Mouse (Mus musculus) embryonic facial prominence, embryonic 13.5 days (tissue): ENCODE data around the gene Slc25a44. TPM values are rescaled to one million over a fixed set of nuclear protein-coding genes. Genes with fewer than 3 reads are reported as not detected.
A peak's percentile ranks its signal among the peaks of the same experiment; 100 is the strongest.

Experiments used
- ATAC-seq: fragments of 200-750 bp; cut with Nextera tagmentation; 2 replicates; pipeline ENCODE4 v1.8.0; 2017; ENCODE audit warnings: low read depth; ENCODE audit not compliant: insufficient number of reproducible peaks, insufficient read depth, low FRiP score, low TSS enrichment
- H3K27ac ChIP-seq: fragments of 300-500 bp; sonication (generic); 2 replicates; pipeline ENCODE4 v1.5.1; 2015; ENCODE audit warnings: moderate library complexity, mild to moderate bottlenecking, inconsistent platforms
- H3K27me3 ChIP-seq: fragments of 300-500 bp; sonication (generic); 2 replicates; pipeline ENCODE4 v1.6.1; 2015; ENCODE audit warnings: mild to moderate bottlenecking, inconsistent platforms
- H3K36me3 ChIP-seq: fragments of 300-500 bp; sonication (generic); 2 replicates; pipeline ENCODE4 v1.6.1; 2015; ENCODE audit warnings: mild to moderate bottlenecking, inconsistent platforms
- H3K4me1 ChIP-seq: fragments of 300-500 bp; sonication (generic); 2 replicates; pipeline ENCODE4 v1.6.1; 2015; ENCODE audit warnings: inconsistent platforms
- H3K4me2 ChIP-seq: fragments of 300-500 bp; sonication (generic); 2 replicates; pipeline ENCODE4 v1.6.1; 2015; ENCODE audit warnings: moderate library complexity, mild to moderate bottlenecking, inconsistent platforms
- H3K4me3 ChIP-seq: fragments of 300-500 bp; sonication (generic); 2 replicates; pipeline ENCODE4 v1.5.1; 2015; ENCODE audit warnings: mild to moderate bottlenecking, inconsistent platforms
- H3K9ac ChIP-seq: fragments of 300-500 bp; sonication (generic); 2 replicates; pipeline ENCODE4 v1.6.1; 2015; ENCODE audit warnings: mild to moderate bottlenecking, inconsistent platforms
- H3K9me3 ChIP-seq: fragments of 300-500 bp; sonication (generic); 2 replicates; pipeline ENCODE4 v1.6.1; 2016; ENCODE audit warnings: inconsistent platforms
- WGBS: fragments of 180-500 bp; shearing (Covaris S2); methylation state at CpG from one replicate; pipeline ENCODE4 v1.1.7; 2015; ENCODE audit warnings: mixed read lengths; 5-methylcytosine and 5-hydroxymethylcytosine counted together
- polyA plus RNA-seq: library from polyadenylated mRNA; unstranded; fragments of >200 nt; fragmentation: Nextera tagmentation; extraction: Ambion mirVana; gene quantifications from 2 replicates; pipeline ENCODE4 v1.2.1, GENCODE M21; 2015

Slc25a44 gene
- polyA plus RNA-seq, 1 experiment from 2014 or later, result 16.7 TPM

GRCm38 (mm10) chr3:88456746-88457532, 32.0 kb upstream of the Slc25a44 start:
- Histone ChIP-seq H3K36me3 (no peaks in the 10 kb centered on the region), H3K4me2 (no peak overlapping the region), H3K9ac (no peak overlapping the region), H3K4me1 (peaks cover 44% of the 10 kb centered on the region), H3K27me3 (peaks cover 4% of the 10 kb centered on the region; the same call in 1 of the 2 replicates), H3K9me3 (no peaks in the 10 kb centered on the region), H3K4me3 (no peak overlapping the region), H3K27ac (no peak overlapping the region)
- WGBS, result 72% methylated on average over 7 of the region's 7 CpGs
- ATAC-seq, result no peak

DNA sequence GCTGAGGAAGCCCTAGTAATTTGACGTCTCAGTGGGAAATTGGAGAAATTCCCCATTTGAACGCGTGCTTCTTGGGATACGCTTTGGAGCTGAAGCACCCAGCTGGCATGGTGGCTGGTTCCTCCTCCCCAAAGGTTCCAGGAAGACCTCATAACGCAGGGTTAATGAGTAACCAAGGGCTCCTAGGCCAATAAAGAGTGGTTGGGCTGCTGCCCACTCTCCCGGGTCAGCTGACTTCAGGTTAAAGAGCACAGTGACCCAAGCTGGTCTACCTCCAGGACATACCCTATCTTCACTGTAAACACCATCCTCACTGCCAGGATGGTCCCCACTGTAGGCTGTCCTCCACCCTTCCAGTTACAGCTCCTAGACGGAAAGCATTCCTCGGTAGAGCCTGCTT, 31.4 kb upstream of the Slc25a44 start:
- 90% methylated on average over 8 of the region's 8 CpGs for WGBS
- Histone ChIP-seq H3K9me3 (no peaks in the 10 kb centered on the region), H3K27ac (no peak overlapping the region), H3K9ac (no peak overlapping the region), H3K4me2 (no peak overlapping the region), H3K4me1 (peaks cover 43% of the 10 kb centered on the region), H3K4me3 (no peak overlapping the region), H3K27me3 (peaks cover 4% of the 10 kb centered on the region; the same call in 1 of the 2 replicates), H3K36me3 (no peaks in the 10 kb centered on the region)
- ATAC-seq, result no peak

GRCm38 (mm10) chr3:88455588-88456264, 30.8 kb upstream of the Slc25a44 start:
- Histone ChIP-seq H3K4me2 (peak overlapping the region; percentile 34), H3K27ac (peak overlapping the region; percentile 77), H3K36me3 (no peaks in the 10 kb centered on the region), H3K9me3 (no peaks in the 10 kb centered on the region), H3K4me1 (peaks cover 37% of the 10 kb centered on the region), H3K4me3 (peak overlapping the region; percentile 10), H3K9ac (peak overlapping the region; percentile 52), H3K27me3 (peaks cover 4% of the 10 kb centered on the region; the same call in 1 of the 2 replicates)
- 0 out of 2 replicates have a peak, but pooled peaks have one; percentile 40 for ATAC-seq
- WGBS, result 72% methylated on average over 18 of the region's 18 CpGs

DNA sequence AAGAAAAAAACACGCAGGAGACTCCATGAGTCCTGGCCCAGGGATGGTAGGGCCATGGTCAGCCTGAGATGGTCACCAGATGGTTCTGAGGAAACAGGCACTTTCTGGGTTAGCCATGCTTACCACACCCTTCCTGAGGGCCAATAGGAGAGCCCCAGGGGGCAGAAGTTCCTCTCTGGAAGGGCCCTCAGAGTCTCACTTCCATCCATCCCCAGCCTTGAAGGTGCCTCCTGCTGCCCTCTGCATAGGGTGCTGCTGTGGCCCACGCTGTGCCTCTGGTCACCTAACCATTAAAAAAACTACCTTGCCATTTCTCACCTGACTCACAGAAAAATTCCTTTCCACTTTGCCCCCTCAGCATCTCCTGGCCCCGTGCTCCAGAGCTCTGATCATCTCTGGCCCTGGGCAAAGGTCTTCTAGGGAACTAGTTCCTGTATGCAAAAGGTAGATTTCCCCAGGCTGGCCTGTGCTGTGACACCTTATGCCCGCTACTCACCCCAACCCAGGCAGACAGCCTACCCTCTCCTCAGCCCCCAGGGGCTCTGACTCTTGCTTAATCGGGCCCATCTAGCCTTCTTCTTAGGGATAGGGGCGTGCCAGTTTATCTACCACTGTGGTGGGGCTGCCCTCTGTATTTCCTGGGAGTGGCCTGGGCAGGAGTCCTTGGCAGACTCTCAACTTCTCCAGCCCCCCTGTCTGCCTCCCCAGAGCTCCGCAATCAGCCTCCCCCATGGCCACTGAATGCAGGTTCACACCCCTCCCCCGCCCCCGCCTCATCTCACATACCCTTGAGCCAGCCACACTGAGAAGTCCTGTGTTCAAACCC, 30.0 kb upstream of the Slc25a44 start:
- peaks cover 1% of the 10 kb centered on the region; the same call in 1 of the 2 replicates for H3K27me3 ChIP-seq
- 0 out of 2 replicates have a peak, but pooled peaks have one; percentile 16 for ATAC-seq
- H3K9ac ChIP-seq, result peak overlapping the region; percentile 52

DNA sequence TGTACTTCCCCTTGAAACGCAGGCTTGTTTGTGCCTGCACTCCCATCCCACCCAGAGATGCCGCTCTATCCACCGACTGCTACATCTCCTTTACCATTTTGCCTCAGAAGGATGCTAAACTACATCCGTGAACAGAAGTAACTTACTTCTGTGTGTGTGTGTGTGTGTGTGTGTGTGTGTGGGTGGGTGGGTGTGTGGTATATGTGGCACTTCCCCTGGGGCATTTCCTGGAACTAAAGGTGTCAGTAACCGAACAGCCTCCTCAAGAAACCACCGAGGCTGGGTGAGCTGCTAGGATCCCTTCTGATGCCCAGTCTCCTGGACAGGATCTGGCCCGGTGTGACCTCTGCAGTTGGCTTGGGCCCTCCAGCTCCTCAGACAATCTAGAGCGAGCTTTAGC, 29.0 kb upstream of the Slc25a44 start:
- H3K9me3 ChIP-seq, result no peaks in the 10 kb centered on the region
- no peak overlapping the region for H3K9ac ChIP-seq
- H3K4me2 ChIP-seq, result no peak overlapping the region
- H3K27me3 ChIP-seq, result no peaks in the 10 kb centered on the region
- H3K27ac ChIP-seq, result no peak overlapping the region
- no peaks in the 10 kb centered on the region for H3K36me3 ChIP-seq
- no peak for ATAC-seq
- peaks cover 42% of the 10 kb centered on the region for H3K4me1 ChIP-seq
- H3K4me3 ChIP-seq, result no peak overlapping the region
- WGBS, result 62% methylated on average over 8 of the region's 8 CpGs

More for the DNA sequence above, 30.0 kb upstream of the Slc25a44 start:
- H3K4me1 ChIP-seq, result peaks cover 34% of the 10 kb centered on the region
- H3K4me3 ChIP-seq, result peak overlapping the region; percentile 10
- H3K27ac ChIP-seq, result peak overlapping the region; percentile 77
- no peaks in the 10 kb centered on the region for H3K9me3 ChIP-seq
- 52% methylated on average over 9 of the region's 9 CpGs for WGBS
- H3K36me3 ChIP-seq, result no peaks in the 10 kb centered on the region
- H3K4me2 ChIP-seq, result peak overlapping the region; percentile 34

DNA sequence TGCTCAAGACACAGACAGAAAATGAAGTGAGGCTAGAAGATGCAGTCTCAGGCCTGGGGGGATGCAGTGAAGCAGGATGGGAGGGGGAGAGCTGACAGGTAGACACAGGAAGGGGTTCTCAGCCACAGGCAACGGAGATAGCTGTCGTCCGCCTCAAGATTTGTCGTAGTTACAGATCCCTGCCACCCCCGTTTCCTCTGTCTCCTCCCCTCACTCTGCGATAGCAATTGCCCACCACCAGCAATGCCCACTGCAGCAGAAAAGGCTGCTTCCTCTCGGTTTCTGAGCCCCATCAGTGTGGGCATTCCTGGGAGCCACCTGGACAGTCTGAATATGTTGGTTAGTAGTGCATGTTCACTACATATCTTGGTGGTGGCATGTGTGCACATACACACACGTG, 28.4 kb upstream of the Slc25a44 start:
- Histone ChIP-seq H3K27me3 (no peaks in the 10 kb centered on the region), H3K4me1 (peaks cover 38% of the 10 kb centered on the region), H3K36me3 (no peaks in the 10 kb centered on the region), H3K9me3 (no peaks in the 10 kb centered on the region), H3K4me2 (no peak overlapping the region), H3K9ac (no peak overlapping the region), H3K27ac (no peak overlapping the region), H3K4me3 (no peak overlapping the region)
- 42% methylated on average over 8 of the region's 8 CpGs for WGBS
- ATAC-seq, result no peak

GRCm38 (mm10) chr3:88452716-88453115, 27.8 kb upstream of the Slc25a44 start:
- H3K27ac ChIP-seq, result no peak overlapping the region
- no peak overlapping the region for H3K4me3 ChIP-seq
- H3K27me3 ChIP-seq, result no peaks in the 10 kb centered on the region
- no peak overlapping the region for H3K9ac ChIP-seq
- 0 out of 2 replicates have a peak, but pooled peaks cover 3% of the 10 kb centered on the region for H3K36me3 ChIP-seq
- no peak for ATAC-seq
- no peaks in the 10 kb centered on the region for H3K9me3 ChIP-seq
- H3K4me2 ChIP-seq, result no peak overlapping the region
- WGBS, result 84% methylated on average over 6 of the region's 6 CpGs
- peaks cover 32% of the 10 kb centered on the region for H3K4me1 ChIP-seq

- no peak for ATAC-seq
- H3K4me2 ChIP-seq, result no peak overlapping the region
- H3K9ac ChIP-seq, result no peak overlapping the region
- 0 out of 2 replicates have a peak, but pooled peaks cover 3% of the 10 kb centered on the region for H3K36me3 ChIP-seq
- H3K27me3 ChIP-seq, result no peaks in the 10 kb centered on the region
- H3K4me1 ChIP-seq, result peaks cover 32% of the 10 kb centered on the region
- H3K4me3 ChIP-seq, result no peak overlapping the region
- no peak overlapping the region for H3K27ac ChIP-seq
- 69% methylated on average over 5 of the region's 5 CpGs for WGBS
- H3K9me3 ChIP-seq, result no peaks in the 10 kb centered on the region
These were observed 27.3 kb upstream of the Slc25a44 start for GRCm38 (mm10) chr3:88452246-88452645.

- Histone ChIP-seq H3K9ac (no peak overlapping the region), H3K36me3 (0 out of 2 replicates have a peak, but pooled peaks cover 3% of the 10 kb centered on the region), H3K27ac (0 out of 2 replicates have a peak overlapping the region, but pooled peaks have one; percentile 58), H3K27me3 (no peaks in the 10 kb centered on the region), H3K9me3 (no peaks in the 10 kb centered on the region), H3K4me3 (no peak overlapping the region), H3K4me2 (no peak overlapping the region), H3K4me1 (peaks cover 29% of the 10 kb centered on the region)
- 76% methylated on average over 12 of the region's 12 CpGs for WGBS
- ATAC-seq, result no peak
These were observed 25.6 kb upstream of the Slc25a44 start for GRCm38 (mm10) chr3:88450379-88451131.

- Histone ChIP-seq H3K36me3 (0 out of 2 replicates have a peak, but pooled peaks cover 3% of the 10 kb centered on the region), H3K4me1 (peaks cover 19% of the 10 kb centered on the region), H3K9ac (peak overlapping the region; percentile 63), H3K9me3 (no peaks in the 10 kb centered on the region), H3K27me3 (no peaks in the 10 kb centered on the region), H3K27ac (peak overlapping the region; percentile 58), H3K4me2 (peak overlapping the region; percentile 62), H3K4me3 (peak overlapping the region; percentile 43)
- ATAC-seq, result peak; percentile 65
- 6% methylated on average over 21 of the region's 21 CpGs for WGBS
These were observed 24.6 kb upstream of the Slc25a44 start for GRCm38 (mm10) chr3:88449395-88450023.
